Mouse (Mus musculus) NIH3T3 (cell line): Measurements from ENCODE around the gene Ube2z.
"Not testable (repeated sequence)": the region's sequence is repeated elsewhere in the genome, so short reads cannot be mapped to it uniquely, and the experiment has no call there.

Experiments used
- DNase-seq: peaks from one replicate; pipeline ENCODE4 v3.0.0-alpha.2; 2012; ENCODE audit warnings: low read depth

Gene Ube2z

GRCm38 (mm10) chr11:96065215-96065911, at the start of gene Ube2z:
Ube2z (minus strand) TSS chr11:96065388.
- DNase-seq = peak; percentile 99

- peak; percentile 49 for DNase-seq
These were observed 48.9 kb upstream of the Ube2z start for GRCm38 (mm10) chr11:96114077-96114476.

DNA sequence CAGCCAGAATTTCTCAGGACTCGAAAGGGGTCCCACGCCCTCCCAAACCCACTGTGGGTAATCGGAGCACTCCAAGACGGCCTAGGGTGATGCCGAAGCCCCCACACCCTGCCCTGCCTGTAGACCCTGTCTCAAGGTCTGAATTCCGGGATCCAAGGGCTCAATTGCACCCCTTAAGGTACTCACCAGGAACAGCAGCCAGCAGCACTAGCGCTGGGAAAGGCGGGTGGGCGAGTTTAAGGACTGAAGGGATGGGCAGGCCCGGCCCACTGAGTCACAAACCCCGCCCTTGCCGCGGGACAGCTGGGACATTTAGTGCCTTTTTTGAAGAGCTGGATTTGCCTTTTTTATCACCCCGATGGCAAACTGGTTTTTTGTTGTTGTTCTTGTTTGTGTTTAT, 46.6 kb upstream of the Ube2z start, which contains the start of gene Calcoco2:
TSS of gene Calcoco2 (minus strand) at position 214 of the 400 bp plus-strand sequence.
- no peak for DNase-seq

DNA sequence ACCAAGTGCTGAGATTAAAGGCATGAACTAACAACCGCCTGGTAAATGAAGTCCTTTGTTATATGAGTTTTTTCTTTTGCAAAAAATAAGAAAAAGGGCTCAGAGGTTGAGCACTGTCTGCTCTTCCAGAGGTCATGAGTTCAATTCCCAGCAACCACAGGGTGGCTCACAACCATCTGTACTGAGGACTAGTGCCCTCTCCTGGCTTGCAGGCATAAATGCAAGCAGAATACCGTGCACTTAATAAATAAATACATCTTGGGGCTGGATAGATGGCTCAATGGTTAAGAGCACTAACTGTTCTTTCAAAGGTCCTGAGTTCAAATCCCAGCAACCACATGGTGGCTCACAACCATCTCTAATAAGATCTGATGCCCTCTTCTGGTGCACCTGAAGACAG, 45.8 kb upstream of the Ube2z start:
- DNase-seq = not testable (repeated sequence)

GRCm38 (mm10) chr11:96108376-96108775, 43.2 kb upstream of the Ube2z start:
- peak; percentile 74 for DNase-seq

DNA sequence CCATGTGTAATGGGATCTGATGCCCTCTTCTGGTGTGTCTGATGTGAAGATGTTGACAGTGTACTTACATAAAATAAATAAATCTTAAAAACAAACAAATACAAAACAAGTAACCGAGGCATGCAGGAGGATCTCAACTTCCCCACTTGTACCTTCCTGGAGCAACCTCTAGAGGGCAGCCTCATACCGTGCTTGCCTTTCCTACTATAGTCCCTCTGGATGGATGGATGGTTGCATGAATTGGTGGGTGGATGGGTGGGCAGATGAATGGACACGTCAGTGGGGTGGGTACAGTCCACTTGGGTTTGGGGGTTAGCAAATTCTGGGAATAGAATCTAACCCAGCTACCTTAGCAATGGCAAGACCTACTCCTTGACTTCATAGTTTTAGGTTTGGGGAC, 28.2 kb upstream of the Ube2z start:
- peak; percentile 78 for DNase-seq

DNA sequence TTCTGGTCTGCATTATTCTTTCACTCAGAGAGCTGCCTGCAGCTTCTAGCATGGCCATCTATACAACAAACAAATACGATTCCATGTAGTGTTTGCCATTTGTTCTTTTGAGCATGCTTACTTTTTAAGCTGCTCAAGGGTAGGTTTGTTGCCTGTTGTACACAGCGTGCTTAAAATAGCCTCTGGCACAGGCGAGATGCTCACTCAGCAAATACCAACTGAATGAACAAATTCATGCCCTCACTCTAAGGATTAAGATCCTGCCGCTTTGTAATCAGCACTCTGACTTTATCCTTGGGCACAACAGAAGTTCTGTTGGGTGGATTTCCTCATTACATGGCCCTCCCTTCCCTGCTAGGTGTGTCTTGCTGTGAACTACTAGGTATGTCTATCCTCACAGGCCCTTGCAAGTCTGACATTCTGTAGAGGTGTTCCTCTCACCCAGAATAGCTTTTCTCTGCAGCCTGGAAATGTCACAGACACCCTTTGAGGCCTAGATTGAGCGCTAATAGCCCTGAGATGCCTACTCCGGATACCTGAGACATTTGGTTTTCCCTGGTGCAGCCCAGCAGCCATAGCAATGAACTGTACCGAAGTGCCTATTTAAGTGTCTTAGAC, 27.6 kb upstream of the Ube2z start:
- DNase-seq = peak; percentile 28

GRCm38 (mm10) chr11:96091073-96091472, 25.9 kb upstream of the Ube2z start:
- DNase-seq = peak; percentile 67

GRCm38 (mm10) chr11:96087981-96088380, 22.8 kb upstream of the Ube2z start:
- DNase-seq = no peak

GRCm38 (mm10) chr11:96082682-96083081, 17.5 kb upstream of the Ube2z start:
- no peak for DNase-seq

DNA sequence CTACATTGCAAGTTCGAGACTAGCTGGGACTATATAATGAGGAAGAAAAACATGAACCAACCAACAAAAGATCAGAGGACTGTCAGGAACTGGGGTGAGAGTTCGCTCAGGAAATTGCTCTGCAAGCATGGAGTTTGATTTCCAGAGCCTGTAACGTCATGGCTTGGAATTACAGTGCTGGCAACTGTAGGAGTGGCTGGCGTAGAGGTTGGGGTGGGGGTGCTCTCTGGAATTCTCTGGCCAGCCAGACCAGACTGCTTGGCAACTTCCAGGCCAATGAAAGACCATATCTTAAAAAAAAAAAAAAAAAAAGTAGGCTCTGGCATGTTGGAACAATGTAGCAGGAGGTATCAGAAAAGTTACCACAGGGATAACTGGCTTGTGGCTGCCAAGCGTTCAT, 15.5 kb upstream of the Ube2z start:
- DNase-seq = no peak

- DNase-seq = peak; percentile 27
These were observed 11.3 kb upstream of the Ube2z start for GRCm38 (mm10) chr11:96076221-96077105.

DNA sequence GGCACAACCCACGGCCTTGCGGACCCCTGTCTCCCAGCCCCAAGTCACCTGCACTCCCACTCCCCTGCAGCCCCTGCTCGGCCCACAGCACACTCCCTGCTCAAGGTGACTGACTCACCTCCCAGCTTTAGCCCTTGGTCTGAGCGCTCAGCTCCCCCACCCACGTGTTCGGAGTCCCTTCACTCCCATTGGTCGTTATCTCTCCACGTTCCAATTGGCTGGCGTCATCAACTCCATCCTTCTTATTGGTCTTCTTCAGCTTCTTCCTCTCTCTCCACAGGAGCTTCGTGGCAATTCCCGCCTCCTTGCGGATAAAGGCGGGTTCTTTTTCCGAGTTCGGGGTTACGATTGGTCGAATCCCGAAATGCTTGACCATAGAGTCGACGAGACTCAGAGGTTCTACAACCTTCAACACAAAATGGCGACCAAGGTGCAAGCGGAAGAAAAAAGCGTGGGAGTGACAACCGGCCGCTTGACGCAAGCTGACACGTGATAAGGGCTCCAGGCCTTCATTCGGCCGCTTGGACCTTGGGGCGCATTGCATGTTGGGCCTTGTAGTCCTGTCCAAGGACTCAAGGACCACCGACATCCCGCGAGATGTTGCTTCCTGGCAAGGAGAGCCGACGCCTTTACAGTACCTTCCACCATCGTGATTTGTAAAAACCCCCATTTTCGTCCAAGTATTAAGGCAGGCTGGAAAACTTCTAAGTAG, 10.5 kb upstream of the Ube2z start, which contains the start of gene Atp5g1:
TSS of gene Atp5g1 (minus strand) at position 162 of the 712 bp plus-strand sequence.
- peak; percentile 99 for DNase-seq

GRCm38 (mm10) chr11:96075177-96075508, 10.0 kb upstream of the Ube2z start:
- no peak for DNase-seq

GRCm38 (mm10) chr11:96074351-96075176, 9.4 kb upstream of the Ube2z start:
- DNase-seq = peak; percentile 50

GRCm38 (mm10) chr11:96073295-96073993, 8.3 kb upstream of the Ube2z start:
- no peak for DNase-seq

DNA sequence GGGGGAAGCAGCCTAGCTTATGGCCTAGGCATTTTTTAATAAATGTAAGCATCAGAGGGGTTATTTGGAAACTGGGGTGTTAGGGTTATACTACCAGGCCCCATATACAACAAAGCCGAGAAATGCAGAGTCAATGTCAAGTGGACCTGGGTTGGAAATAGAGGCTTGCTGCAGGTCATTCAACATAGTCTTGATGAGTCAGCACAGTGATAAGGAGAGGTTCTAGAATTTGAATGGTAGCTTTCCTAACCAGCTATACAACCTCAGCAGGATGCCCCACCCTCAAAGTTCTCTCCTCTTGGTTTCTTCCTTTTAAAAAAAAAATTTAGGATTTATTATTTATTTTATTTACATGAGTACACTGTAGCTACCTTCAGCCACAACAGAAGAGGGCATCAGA, 5.8 kb upstream of the Ube2z start:
- DNase-seq = no peak

- DNase-seq = no peak
These were observed 5.2 kb upstream of the Ube2z start for GRCm38 (mm10) chr11:96070353-96070752.

GRCm38 (mm10) chr11:96068231-96068630, 3.0 kb upstream of the Ube2z start:
- DNase-seq = no peak

- DNase-seq = peak; percentile 39
These were observed 520 bp downstream of the Ube2z start for GRCm38 (mm10) chr11:96064521-96065214.
